Mouse (Mus musculus) inflammation-experienced regulatory T-cells (primary cell): ENCODE data around the gene Nutf2-ps1. TPM values are rescaled to one million over a fixed set of nuclear protein-coding genes. Genes with fewer than 3 reads are reported as not detected.

Experiments
- polyA plus RNA-seq, 2 experiments: library from polyadenylated mRNA; unstranded; fragments of 100-300 nt; shearing (Covaris generic); gene quantifications; one replicate each; pipeline ENCODE4 v1.2.1; 2017

Gene Nutf2-ps1
- 100 to 1,000 TPM; 185 to 186 TPM for polyA plus RNA-seq

DNA sequence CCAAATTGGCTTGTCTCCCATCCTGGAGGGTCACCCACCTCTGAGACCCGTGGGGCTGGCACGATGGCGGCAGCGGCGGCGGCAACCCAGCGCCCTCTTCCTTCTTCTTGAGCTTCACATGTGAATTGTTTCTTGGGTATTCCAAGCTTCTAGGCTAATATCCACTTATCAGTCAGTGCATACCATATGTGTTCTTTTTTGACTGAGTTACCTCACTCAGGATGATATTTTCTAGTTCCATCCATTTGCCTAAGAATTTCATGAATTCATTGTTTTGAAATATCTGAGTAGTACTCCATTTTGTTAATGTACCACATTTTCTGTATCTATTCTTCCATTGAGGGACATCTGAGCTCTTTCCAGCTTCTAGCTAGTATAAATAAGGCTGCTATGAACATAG, at the start of gene Nutf2-ps1:
TSS of gene Nutf2-ps1 (minus strand) at position 101 of the 400 bp plus-strand sequence.

DNA sequence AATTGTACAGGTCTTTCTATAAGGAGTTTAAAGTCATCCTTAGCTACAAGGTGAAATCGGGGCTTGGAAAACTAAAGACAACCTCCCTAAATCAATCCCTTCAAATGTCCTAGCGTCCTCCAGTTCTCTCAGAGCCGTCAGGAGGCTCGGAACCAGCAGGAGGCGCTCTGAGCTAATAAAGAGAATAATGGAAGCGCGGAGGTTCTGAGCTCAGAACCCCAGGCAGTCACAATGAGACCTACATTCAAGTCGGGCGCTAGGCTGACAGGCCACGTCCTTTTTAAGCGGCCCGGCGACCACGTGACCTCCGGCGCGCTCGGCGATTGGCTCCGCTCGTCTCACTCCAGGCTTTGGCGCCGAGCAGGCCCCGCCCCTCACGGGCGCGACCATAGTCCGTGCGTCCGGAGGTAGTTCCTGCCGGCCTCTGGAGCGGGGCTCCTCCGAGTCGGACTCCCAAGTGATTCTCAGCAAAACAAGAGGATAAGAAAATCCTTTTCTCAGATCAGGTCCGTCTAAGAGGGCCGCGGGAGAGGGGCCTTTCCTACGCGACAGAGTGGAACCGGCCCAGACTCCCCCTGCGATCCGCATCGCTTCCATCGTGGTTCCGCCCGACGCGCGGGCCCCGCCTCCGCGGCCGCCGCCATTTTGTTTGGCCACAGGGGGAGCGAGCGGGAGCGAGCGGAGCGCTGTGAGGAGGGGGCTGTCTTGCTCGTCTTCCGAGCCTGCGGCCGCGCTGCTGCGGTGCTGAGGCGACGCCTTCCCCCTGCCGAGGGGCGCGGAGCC, 11.1 kb upstream of the Nutf2-ps1 start, which contains the start of gene Smc3:
TSS of gene Smc3 (plus strand) at position 642 of the 783 bp plus-strand sequence.

Other genes starting within 250 kb of the Nutf2-ps1 start
- 1 to 10 TPM in 1 of 2 experiments, not detected in 1; 1.5 TPM for gene Gm10197, start 217.3 kb downstream of the Nutf2-ps1 start, polyA plus RNA-seq
- 10 to 100 TPM; 67.3 to 78.7 TPM for gene Smndc1, start 198.5 kb downstream of the Nutf2-ps1 start, polyA plus RNA-seq
- 10 to 100 TPM; 57.9 to 67.9 TPM for gene Dusp5, start 60.0 kb downstream of the Nutf2-ps1 start, polyA plus RNA-seq
- gene Smc3, start 11.3 kb upstream of the Nutf2-ps1 start, polyA plus RNA-seq, result 10 to 100 TPM; 44.5 to 57.7 TPM
- gene Rbm20, start 88.2 kb upstream of the Nutf2-ps1 start, polyA plus RNA-seq, result under 1 TPM; 0.13 to 0.66 TPM